Mouse (Mus musculus) 416B (cell line): ENCODE results near the gene Wnt7b.
A peak's percentile ranks its signal among the peaks of the same experiment; 100 is the strongest.

Source experiments
- DNase-seq: peaks from one replicate; pipeline ENCODE4 v3.0.0; 2011; ENCODE audit warnings: low read depth

Wnt7b gene

DNA sequence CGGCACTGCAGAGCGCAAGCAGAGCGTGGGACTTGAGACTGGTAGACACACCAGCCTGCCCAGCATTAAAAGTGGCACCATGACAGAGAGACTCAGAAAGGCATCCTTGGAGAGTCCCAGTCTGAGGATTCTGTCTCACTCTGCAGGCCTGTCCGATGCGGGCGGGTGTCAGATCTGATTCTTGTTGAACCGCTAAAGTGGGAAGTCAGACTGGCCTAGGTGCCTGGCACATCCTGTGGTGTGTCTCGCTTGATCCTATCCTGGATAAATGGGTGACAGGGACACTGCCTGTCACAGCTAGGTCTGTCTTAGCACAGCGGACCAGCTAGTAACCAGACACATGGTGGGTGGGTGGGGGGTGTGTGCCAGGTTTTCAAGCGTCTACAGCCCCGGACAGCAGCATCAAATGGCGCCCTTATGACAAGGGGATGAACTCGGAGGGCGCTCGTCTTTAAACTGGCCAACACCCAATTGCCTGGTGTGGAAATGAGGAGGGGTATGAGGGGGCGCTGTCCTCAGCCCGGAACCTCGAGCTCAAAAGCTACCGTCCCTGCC is at the start of gene Wnt7b:
Wnt7b (minus strand) TSS at position 118 of the 555 bp plus-strand sequence.
- no peak for DNase-seq

DNA sequence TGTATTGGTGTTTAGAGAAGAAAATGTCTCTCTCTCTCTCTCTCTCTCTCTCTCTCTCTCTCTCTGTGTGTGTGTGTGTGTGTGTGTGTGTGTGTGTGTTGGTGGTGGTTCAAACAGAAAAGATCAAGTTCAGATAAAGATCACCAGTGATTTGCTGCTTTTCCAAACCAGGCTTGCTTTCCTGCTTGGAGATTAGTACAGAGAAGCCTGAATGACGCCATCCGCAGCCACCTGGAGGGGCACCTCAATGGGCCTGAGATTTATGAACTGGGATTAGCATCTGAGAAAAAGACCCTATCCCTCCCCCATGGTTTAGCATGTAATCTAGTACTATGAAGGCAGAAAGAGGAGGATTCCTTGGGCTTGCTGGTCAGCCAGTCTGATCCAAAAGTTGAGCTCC is 49.3 kb upstream of the Wnt7b start:
- DNase-seq, result no peak

DNA sequence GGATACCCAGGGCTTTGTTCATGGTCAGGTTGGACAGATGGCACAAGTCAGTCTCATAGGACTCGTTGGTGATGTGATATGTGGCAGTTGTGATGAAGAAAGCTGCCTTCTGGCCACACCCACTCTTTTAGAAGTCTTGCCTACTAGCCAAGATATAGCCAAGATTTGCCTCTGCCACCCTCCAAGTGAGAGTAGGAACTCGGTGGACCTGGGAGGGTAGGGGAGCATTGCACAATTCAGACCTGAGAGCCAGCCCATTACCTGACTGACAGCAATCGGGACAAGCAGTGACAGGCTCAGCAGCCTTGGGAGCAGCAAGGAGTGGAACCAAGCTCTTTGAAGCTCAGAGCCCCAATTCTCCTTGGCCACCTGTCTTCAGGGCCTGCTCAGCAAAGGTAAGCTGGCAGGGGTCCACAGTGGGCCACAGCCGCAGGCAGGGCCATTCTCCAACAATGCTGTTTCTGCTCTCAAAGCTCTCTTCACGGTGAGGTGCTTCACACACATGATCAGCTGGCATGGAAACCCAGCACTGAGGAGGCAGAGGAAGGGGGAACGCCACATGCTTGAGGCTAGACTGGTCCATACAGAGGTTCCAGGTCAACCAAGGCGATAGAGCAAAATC is 47.8 kb upstream of the Wnt7b start:
- DNase-seq, result no peak

DNA sequence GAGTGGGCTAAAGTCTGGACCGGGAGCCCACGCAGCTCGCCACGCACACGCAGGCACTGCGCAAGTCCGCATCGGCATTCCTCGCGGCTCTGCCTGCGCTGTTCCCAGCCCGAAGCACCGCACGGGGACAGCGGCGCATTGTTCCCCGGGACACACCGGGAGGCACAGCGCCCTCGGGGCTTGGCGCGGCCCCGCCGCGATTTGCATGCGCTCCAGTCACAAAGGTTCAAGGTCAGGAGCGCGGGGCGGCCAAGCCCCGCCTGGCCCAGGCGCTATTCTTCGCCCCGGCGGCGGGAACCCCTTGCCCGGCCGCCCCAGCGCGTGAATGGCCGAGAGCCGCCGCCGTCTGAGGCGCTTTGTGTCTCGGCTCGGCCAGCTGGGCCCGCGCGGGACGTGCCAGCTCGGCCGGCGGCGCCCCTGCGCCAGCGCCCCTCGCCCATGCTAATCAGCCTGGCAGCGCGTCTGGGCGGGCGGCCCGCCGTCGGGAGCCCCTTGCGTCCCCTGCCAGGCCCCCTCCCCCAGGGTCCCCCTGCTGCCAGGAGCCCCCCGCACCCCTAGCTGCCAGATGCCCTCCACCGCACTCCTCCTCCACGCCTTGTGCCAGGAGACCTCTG is 43.5 kb upstream of the Wnt7b start:
- DNase-seq, result no peak

DNA sequence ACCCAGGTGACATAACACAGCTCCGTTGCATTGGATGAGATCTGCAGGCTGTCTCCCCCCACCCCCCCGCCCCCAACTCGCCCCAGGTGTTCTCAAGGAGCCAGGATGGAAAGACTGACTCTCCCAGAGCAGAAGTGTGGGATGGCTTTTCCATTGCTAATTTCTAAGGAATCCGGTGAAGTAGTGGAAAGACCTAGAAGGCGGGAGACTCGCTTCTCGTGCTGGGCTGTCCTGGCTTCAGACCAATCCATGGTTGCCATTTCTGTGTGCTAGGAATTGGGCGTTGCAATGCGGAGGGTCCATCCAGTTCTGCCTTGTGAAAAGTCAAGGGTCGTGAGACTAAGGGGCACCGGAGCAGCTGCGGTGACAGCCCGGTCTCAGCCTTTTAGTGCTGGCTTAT is 39.9 kb upstream of the Wnt7b start:
- no peak for DNase-seq

DNA sequence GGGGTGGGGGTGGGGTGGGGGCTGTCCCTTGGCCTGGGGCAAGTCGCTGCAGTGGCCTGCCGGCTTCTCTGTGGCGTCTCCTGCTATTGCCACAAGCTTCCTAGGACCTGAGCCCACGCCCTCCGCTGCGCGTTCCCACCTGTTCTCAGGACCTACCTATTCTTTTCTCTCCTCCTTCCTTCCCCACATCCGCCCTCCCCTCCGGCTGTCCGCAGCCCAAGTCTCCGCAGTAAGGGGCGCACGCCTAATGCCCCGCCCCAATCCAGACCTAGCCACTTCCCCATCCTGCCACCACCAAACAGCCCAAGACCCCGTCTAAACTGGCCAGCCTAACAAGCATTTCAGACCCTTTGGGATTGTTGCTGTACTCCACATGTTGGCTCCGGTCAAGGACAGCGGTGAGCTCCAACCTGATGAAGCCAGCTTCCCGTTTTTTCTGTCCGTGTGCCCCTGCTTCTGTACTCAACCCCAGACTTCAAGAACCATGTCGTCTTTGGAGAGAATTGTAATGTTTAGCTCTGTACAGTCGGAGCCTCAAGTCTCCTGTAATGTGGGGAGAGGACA is 33.3 kb upstream of the Wnt7b start:
- DNase-seq, result no peak

DNA sequence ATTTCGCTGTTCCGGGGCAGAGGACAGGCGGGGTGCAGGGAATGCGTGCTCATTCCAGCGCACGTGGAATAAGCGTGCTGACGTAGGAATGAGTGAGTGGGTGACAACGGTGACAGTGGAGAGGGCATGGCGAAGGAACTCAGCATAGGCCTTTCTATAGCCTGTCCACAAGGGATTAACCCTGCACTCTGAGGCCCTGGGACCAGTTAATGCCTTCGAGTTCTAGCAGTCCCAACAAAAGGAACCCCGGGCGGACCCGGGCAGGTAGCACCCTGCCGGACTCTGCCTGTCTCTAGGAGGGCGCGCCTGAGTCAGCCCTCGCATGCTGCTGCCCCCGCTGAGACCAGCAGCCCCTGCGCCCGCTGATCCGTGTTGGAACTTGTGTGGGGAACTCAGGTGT is 32.8 kb upstream of the Wnt7b start:
- no peak for DNase-seq

DNA sequence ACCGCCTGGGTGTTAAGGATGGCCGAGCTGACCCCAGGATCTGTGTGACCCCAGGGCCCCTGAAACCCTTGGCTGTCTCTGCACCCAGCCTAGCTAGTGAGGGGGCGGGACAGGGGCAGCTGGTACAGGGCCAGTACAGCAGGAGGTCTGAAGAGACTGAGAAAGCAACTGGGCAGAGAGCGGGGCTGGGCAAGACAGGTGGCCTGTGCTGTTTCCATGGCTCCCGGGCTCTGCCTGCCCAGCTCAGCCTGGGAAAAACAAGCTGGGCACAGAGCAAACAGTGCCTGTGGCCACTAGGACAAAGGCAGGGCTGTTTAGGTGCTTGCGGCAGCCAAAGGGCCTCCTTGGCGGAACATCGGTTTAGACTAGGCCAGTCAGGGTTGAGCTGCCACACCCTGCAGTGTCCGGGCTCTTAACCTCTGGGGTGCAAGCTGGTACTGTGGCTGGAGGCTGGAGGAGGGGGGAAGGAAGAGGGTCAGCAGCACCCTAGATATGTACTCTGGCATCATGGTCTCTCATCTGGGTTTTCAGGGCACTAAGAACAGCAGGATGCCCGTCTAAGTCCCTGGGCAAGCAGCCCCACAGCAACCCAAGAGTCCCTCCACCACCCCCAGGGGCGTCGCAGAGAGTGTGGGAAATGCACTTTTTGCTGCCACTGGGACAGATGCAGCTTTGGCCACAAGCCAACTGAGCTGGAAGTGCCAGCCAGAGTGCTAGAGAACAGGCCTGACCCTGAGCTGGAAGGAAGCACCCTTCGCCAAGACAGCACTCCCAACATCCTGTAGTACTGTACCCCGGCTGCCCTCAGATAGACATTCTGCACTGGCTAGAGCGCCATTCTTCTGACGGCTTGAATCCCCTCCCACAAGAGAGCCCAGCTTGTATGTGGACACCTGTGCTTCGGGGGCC is 31.3 kb upstream of the Wnt7b start:
- peak; percentile 50 for DNase-seq

DNA sequence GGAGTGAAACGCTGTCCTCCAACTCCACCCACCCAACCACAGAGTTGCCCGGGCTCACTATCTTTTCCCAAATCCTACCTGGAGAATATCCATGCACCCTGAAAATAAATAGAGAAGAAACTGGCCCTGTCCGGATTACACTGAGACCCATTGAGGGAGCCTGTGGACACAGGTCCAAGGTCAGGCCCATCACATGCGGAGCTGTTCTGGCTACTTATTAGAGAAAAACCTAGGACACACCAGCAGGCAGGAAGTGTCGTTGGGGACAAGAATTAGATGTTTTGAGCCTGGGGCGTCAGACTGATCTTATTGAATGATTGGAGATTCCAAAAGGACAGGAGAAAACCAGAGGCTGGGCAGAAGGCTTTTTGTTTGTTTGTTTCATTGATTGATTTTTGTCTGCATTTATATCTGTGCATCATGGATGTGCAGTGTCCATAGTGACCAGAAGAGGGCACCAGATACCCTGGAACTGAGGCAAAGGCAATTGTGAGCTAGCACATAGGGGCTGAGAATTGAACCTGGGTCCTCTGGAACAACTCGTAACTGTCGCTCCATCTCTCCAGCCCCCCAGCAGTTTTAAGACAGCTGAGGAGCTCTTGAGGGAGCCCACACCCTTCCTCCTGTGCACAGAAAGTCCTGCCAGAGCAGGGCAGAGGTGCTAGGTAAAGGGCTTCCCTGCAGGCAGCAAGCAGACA is 30.5 kb upstream of the Wnt7b start:
- DNase-seq, result peak; percentile 68

DNA sequence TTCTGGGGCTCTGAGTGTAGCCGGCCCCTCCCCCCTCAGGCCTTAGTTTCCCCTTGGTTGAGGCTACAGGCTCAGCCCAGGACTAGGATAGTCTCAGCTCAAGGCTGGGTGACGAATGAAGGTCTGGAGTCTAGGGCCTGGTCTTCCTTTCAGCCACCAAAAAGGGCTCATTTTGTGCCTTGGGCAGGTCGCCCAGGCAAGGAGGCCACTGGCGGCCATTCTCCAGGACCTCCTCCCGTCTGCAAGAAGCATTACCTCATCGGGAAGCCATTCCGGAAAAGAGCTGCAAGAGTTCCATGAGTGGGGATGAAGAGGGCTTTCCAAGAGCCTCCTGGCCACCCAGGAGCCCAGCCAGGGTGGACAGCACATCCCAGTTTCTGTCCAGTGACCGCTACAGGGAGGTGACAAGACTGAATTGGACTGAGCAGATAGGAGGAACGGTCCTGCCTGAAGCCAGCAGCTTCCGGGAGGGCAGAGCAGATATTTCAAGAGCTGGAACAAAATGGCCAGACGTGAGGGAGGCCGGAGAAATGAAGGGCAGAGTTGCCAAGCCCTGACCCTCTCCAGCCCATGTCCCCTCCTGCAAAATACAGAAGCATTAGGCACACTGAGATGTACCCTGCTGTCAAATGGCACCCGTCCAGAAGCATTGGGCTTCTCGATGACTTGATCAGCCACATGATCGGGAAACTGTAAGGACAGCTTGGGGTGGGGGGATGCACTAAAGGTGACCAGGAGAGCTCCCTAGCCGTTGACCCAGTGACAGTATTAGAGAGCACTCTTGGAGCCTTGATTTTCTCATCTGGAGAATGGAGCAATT is 29.6 kb upstream of the Wnt7b start:
- no peak for DNase-seq

DNA sequence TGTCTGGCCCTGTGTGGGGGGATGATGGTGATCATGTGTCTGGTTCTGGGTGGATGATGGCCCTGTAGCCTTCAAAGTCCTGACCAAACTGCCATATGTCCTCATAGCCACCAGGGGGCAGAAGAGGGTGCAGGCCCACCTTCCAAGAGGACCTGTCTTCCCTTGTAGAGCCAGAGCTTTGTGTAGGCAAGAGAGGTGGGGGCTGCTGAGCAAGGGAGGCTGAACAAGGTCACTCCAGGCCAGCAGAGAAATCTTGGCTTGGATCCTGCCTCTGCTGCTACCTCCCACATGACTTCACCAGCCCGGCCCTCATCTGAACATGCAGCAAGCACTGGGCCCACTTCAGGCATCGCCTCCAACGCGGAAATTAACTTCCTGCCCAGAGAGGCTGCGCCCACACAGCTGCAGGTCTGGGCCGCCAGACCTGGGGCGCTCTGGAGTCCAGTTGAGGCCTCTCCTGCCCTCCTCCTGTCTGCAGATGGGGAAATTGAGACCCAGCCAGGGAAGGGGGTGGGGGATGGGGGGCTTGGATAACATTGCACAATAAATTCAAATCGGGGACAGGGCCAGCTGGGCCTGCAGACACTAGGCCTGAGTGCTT is 28.4 kb upstream of the Wnt7b start:
- DNase-seq, result peak; percentile 90

DNA sequence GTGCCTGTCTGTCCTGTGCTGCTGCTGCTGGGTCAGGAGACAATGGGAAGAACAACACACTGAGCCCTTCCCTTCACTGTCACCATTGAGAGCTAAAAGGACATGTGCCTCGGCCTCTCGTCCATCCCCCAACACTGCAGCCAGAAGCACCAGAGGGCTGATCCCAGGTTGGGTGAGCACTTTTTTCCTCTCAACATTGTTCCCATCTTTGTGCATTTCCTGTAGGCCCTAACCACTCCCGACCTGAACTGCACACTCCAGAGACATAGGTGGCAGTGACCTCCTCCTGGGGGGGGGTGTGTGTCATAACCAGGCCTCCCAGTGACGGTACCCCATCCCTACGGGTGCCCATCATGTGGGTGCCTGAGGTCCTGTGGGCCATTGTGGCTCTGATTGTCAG is 27.8 kb upstream of the Wnt7b start:
- DNase-seq, result no peak

DNA sequence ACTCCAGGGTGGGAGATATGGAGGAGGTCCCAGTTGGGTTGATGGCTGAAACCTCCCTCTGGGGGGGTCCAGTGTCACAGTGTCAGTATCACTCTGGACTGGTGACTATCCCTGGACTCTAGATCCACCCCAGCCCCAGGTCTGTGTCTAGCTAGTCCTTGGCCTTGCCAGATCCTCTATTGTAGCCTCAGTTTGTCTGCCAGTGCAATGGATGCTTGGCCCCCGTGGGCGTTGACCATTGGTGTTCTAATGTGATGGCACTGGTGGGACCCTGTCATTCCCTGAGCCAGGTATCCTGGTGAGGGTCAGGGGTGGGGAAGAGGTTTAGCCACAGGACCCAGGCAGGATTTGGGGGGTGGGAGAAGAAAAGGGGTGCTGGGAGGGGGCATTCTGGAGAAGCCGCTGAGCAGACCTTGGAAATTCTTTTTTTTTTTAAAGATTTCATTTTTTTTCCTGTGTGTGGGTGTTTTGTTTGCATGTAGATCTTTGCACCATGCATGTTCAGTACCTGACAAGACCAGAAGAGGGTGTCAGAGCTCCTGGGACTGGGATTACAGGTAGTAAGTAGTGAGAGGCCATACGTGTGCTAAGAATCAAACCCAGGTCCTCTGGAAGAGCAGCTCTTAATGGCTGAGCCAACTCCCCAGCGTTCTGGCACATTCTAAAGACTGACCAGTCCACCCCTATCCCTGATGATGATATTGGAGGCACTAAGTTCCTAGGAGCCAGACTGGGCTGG is 27.2 kb upstream of the Wnt7b start:
- DNase-seq, result peak; percentile 56

DNA sequence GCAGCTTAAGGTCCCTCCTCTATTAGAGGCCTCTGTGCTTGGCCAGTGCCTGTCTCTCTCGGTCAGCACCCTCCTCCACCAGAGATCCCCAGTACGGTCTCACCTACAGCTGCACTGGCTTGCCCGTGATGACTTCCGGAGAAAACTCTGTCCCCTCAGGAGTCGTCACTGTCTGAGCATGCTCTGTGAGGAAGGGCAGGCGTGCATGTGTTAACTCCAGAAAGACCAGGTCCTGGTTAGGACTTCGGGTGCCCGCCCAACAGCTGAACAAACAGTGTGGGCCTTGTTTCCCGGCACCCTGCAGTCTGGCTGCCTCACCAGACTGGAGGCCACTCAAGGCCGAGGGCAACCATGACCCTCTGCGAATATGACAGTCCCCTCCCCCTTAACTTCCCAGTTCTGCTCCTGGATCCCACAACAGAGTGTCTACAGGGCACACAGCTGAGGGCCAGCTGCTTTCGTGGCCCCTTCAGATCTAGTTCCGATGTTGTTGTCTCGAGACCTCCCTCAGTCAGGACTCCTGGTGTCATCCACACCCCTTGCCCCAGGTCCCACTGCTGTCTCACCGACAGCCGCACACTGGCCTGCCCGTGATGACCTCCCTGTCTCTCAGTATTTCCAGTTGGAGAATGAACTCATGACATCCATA is 23.8 kb upstream of the Wnt7b start:
- no peak for DNase-seq

DNA sequence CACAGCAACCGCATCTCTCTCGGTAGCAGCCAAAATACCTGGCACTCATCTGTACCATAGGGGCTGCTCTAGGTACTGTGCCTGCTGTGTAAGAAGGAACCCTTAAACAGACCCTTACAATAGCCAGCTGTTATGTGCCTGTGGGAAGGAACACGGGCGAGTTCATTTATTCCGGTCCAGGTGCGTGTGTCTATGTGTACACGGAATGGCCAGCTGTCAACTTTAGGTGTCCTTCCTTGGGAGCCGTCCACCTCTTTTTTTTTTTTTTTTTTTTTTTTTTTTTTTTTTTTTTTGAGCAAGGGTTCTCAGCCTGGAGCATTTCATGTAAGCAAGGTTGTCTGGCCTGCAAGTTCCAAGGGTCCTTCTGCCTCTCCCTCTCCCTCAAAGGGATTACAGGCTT is 22.7 kb upstream of the Wnt7b start:
- no peak for DNase-seq

DNA sequence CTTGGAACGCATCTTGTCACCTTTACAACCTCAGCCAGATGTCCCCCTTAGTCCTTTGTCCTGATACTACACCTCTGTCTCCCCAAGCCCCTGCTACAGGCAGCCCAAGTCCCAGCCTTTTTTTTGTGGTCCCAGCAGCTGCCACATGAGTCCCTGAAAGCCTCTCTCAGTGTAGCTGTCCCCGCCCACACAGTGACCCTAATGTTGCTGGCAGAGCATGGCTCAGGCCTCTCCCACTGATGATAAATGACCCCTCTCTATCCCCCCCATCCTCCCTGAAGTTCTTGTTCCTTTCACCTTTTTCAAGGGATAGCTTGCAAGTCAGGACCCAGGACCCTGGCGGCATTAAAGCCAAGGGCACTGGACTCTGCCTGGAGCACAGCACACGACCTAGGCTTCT is 22.2 kb upstream of the Wnt7b start:
- no peak for DNase-seq

DNA sequence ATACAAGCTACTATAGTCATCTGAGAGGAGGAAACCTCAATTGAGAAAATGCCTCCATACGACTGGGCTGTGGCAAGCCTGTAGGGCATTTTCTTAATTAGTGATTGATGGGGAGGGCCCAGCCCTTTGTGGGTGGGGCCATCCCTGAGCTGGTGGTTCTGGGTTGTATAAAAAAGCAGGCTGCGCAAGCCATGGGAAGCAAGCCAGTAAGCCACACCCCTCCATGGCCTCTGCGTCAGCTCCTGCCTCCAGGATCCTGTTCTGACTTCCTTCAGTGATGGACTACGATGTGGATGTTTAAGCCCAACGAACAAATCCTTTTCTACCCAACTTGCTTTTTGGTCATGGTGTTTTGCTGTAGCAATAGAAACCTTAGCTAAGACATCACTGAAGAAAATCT is 21.1 kb upstream of the Wnt7b start:
- DNase-seq, result no peak

DNA sequence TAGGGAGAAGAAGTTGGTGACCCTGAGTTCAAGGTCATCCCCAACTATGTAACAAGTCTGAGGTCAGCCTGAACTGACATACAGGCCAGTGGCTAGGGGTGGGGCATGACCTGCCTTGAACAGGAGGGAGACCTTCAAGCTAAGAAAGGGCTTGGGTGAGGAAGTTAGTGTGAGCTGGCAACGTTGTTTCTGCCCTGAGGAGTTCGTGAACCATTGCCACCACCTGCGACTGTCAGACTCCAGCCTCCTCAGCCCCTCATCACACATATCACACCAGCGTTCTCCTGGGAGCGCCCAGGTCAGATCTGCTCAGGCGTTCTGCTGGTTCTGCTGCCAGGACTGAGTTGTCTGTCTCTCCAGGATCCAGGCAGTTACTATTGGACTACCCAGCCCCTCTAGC is 20.5 kb upstream of the Wnt7b start:
- peak; percentile 35 for DNase-seq

DNA sequence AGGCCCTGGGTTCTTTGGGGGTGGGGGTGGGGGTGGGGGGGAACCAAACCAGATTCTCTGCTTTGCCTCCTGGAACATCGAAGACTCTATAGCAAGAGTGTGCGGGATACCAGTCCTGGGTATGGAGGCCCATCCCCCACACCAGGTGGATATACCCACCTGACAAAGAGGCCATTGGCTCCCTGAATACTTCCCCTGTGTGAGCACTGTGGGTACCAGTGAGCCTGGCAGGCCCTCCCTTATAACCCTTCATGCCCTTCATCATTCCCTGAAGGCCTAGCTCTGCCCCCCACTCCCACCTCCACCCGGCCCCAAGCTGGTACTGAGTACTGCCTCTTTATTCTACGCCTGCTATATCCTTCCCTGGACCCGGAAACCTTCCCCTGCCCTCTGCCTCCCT is 19.7 kb upstream of the Wnt7b start:
- DNase-seq, result no peak
